Mouse (Mus musculus) heart, postnatal 10 days (tissue): ENCODE data around the gene Sgpl1. TPM values are rescaled to one million over a fixed set of nuclear protein-coding genes. Genes with fewer than 3 reads are reported as not detected.
A peak's percentile ranks its signal among the peaks of the same experiment; 100 is the strongest.

Experiments
- DNase-seq, 2 experiments: peaks; one replicate each; pipeline ENCODE4 v3.0.0; 2021
- intact Hi-C: fragments of 180-260 bp; cut with DNase I; formaldehyde crosslinking; loops from one replicate; pipeline ENCODE4 v1.15.1; 2025
- total RNA-seq, 2 experiments: library from RNA; stranded (reverse); gene quantifications; 2 replicates each; pipeline ENCODE4 v1.2.3; 2021

Sgpl1 gene
- total RNA-seq, 2 experiments from 2014 or later = 22.3 to 32.7 TPM

GRCm38 (mm10) chr10:61089170-61090142 is 58.0 kb downstream of the Sgpl1 start, which contains the start of gene Pcbd1:
Pcbd1 (plus strand) TSS chr10:61089331.
- intact Hi-C loops = no loop called here
- DNase-seq = peak; percentile 37 to 54

- peak in 1 of 2 experiments; percentile 20 for DNase-seq
- intact Hi-C loops = no loop called here
Measured at GRCm38 (mm10) chr10:61088468-61088867, 59.0 kb downstream of the Sgpl1 start.

GRCm38 (mm10) chr10:61086502-61086901 is 61.0 kb downstream of the Sgpl1 start:
- intact Hi-C loops = no loop called here
- no peak for DNase-seq

- no peak for DNase-seq
- intact Hi-C loops = no loop called here
Measured at GRCm38 (mm10) chr10:61085364-61085763, 62.1 kb downstream of the Sgpl1 start.

GRCm38 (mm10) chr10:61080931-61081255 is 66.6 kb downstream of the Sgpl1 start:
- intact Hi-C loops = no loop called here

GRCm38 (mm10) chr10:61080227-61080930 is 67.1 kb downstream of the Sgpl1 start:
- peak; percentile 56 to 59 for DNase-seq
- intact Hi-C loops = no loop called here

More at GRCm38 (mm10) chr10:61080931-61081255, 66.6 kb downstream of the Sgpl1 start:
- DNase-seq = peak; percentile 24 to 27

- intact Hi-C loops = no loop called here
Measured at GRCm38 (mm10) chr10:61075607-61076006, 71.9 kb downstream of the Sgpl1 start.

GRCm38 (mm10) chr10:61074643-61075042 is 72.9 kb downstream of the Sgpl1 start:
- intact Hi-C loops = no loop called here

More at GRCm38 (mm10) chr10:61075607-61076006, 71.9 kb downstream of the Sgpl1 start:
- DNase-seq = no peak

GRCm38 (mm10) chr10:61072324-61072723 is 75.2 kb downstream of the Sgpl1 start:
- intact Hi-C loops = no loop called here
- DNase-seq = peak; percentile 56 to 79

More at GRCm38 (mm10) chr10:61074643-61075042, 72.9 kb downstream of the Sgpl1 start:
- no peak for DNase-seq

- no peak for DNase-seq
- intact Hi-C loops = loop anchor here (5.0 kb wide), 1 partner anchor 232 kb away; no protein-coding TSS in a partner anchor
Measured at GRCm38 (mm10) chr10:61069248-61069647, 78.3 kb downstream of the Sgpl1 start.

GRCm38 (mm10) chr10:61068436-61069192 is 78.9 kb downstream of the Sgpl1 start:
- intact Hi-C loops = loop anchor here (1.0 to 5.0 kb wide), 2 partner anchors 231 to 290 kb away; no protein-coding TSS in a partner anchor
- DNase-seq = peak; percentile 77 to 84

- peak; percentile 20 to 21 for DNase-seq
- intact Hi-C loops = loop anchor here (5.0 kb wide), 1 partner anchor 228 kb away; no protein-coding TSS in a partner anchor
Measured at GRCm38 (mm10) chr10:61065287-61066005, 82.1 kb downstream of the Sgpl1 start.

- intact Hi-C loops = loop anchor here (5.0 kb wide), 1 partner anchor 227 kb away; no protein-coding TSS in a partner anchor
- DNase-seq = peak in 1 of 2 experiments; percentile 12
Measured at GRCm38 (mm10) chr10:61064635-61065034, 82.9 kb downstream of the Sgpl1 start.

GRCm38 (mm10) chr10:61063271-61063864 is 84.1 kb downstream of the Sgpl1 start:
- intact Hi-C loops = no loop called here
- no peak for DNase-seq

GRCm38 (mm10) chr10:61059543-61060110 is 87.9 kb downstream of the Sgpl1 start:
- intact Hi-C loops = no loop called here
- no peak for DNase-seq

- intact Hi-C loops = no loop called here
- no peak for DNase-seq
Measured at GRCm38 (mm10) chr10:61059101-61059500, 88.4 kb downstream of the Sgpl1 start.

- DNase-seq = no peak
- intact Hi-C loops = no loop called here
Measured at GRCm38 (mm10) chr10:61056661-61057060, 90.8 kb downstream of the Sgpl1 start.

GRCm38 (mm10) chr10:61051993-61052613 is 95.4 kb downstream of the Sgpl1 start:
- intact Hi-C loops = loop anchor here (1.0 kb wide), 2 partner anchors 217 to 273 kb away; no protein-coding TSS in a partner anchor
- peak; percentile 71 to 85 for DNase-seq
